Mouse (Mus musculus): ENCODE data around the gene Gm3127.
"Not testable (repeated sequence)": the region's sequence is repeated elsewhere in the genome, so short reads cannot be mapped to it uniquely, and the experiment has no call there.

The Gm3127 gene

DNA sequence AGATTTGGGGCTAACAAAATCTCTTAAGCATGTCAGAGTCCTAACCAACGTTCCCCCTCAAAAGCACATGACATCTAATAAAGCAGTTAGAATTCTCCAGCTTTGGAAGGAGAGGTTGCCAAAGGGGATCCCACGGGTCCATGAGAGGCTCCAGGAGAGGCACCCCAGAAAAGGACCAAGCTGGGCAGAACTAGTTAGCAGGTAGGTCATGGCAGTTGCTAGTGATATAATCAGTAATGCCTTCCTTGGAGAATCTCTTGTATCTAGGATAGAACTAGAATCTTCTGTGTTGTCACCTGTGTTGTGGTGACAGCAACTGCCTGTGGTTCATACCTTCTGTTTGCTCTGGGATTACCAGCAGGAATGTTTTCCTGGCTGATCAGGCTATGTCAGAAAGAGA is at the start of gene Gm3127:
TSS of gene Gm3127 (plus strand) at position 301 of the 400 bp plus-strand sequence.
- DNase-seq, result not testable (repeated sequence)

DNA sequence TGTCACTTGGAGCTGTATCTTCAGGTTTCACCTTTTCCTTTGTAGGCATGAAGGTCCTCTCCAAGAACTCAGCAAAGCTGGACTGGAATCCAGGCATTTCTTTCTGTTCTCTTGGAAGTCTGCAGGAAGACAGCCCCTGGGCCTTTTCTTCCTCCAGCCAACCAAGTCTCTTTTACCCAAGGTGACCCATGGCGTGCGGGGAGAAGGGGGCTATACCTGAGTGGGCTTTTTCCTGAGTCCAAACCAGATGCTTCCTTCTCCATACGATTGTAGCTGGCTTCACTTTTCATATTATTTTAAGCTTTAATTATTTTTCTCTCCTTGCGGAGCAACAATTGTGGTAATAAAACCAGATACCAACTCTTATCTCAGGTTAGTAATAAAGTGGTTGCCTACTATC is 23.2 kb upstream of the Gm3127 start:
- DNase-seq, result not testable (repeated sequence)

DNA sequence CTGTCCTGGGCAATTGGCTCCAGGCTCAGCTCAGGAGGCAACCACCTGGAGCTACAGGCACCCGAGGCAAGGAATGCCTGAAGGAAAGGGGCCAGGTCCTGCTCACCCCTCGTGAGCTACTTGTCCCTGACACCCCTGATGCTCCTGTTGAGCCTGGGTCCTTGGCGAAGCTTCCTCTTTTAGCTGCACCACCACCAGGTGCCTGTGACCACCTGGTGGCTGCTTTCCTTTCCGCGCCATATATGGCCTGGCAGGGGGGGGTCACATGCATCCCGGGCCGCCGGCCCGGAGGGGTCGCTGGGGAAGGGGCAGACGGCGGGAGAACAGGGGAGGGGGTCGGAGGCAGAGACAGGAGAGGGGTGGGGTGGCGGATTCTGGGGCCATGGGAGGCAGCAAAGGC is 17.2 kb downstream of the Gm3127 start:
- peak; percentile 2 for DNase-seq

DNA sequence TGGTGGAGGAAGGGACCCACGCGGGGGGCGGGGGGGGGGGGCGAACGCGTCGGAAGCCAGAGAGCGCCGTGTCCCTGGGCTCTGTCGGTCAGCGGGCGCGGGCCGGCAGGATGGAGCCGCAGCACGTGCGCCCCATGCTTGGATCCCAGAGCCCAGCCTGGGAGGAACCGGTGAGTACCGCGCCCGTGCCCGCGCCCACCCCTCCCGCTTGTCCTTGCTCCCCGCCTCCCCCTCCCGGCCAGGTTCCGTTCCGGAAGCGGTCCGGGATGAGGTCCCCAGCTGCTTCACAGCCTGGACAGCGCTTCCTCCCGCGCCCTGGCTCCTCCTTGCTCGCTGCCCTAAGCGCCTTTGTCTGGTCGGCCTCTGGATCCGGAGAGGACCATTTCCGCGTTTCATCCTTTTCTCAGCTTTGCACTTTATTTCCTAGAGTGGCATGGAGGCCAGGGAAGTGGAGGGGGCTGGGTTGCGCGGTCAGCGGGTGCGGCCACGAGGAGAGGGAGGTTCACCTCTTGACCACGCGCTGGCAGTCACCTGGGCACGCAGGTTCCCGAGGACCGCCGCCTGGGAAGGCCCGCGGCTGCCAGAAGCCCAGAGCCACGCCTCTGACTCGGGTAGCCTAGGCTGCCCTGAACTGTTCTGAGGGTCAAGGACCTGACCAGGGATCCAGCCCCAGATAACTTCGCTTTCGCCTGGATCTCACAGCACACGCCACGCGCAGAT is 17.8 kb downstream of the Gm3127 start, which contains the start of gene Gm2974:
TSS of gene Gm2974 (plus strand) at position 86 of the 720 bp plus-strand sequence.
- peak; percentile 14 for DNase-seq

DNA sequence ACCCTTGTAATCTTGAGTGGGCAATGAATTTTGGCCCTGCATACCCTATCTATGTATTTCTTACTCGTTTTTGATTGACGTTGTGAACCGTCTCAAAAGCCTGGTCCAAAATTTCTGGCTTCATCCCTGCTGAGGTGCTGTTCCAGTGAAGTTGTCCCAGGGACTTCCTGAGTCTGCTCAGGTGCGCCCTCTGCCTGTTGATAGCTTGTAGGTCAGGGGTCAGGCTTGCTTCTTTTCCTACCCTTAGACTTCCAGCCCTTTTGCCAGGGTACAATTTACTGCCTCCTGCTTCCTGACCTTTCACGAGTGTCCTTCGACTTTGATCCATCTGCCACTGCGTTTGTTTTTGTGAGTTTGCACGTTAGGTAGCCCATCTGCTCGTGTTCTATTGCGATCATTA is 18.5 kb downstream of the Gm3127 start:
- DNase-seq, result peak; percentile 4

Measured in right cerebral cortex, postnatal 14 days (tissue).